Mouse (Mus musculus): Measurements from ENCODE around the gene Fat1. TPM values are rescaled to one million over a fixed set of nuclear protein-coding genes. Genes with fewer than 3 reads are reported as not detected.

Gene Fat1
- 0.63 and 1.4 TPM in 2 replicates for polyA plus RNA-seq (2012; ENCODE audit: insufficient read depth, insufficient read length, missing spikeins)

DNA sequence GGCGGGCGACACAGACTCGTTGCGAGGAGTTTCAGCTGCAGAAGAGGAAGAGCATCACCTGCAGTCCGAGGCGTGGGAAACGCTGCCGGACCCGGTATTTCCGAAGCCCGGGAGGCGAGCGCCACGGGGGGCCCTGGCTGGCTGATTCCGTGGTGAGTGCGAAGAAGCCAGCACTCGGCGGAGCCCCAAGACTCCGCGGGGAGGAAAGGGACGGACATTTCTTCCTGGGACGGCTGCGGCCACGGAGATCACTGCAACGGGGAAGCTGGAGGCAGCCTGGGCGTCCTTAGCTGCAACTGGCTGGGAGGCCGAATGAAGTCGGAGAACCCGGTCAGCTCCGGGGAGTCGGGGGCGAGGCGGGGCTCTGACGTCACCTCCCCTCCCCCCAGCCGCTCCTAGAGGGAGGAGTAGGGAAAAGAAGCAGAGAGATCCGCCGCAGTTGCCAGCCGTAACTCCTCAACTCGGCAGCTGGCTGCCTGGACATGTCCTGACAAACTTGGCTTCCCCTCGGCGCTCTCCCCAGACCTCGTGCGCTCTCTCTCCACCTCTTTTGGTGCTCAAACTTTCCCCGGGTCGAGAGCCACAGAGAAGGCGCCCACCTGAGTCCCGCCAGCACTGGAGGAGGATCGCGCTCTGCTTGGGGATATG lies at the start of gene Fat1:
Gene Fat1, plus strand, starts transcription at position 598 of the 648 bp plus-strand sequence.
- TF ChIP-seq CTCF (IDR thresholded peaks at IDR 0.05; ENCODE audit: low read depth, low read length) (no peak), POLR2A (IDR thresholded peaks at IDR 0.05; ENCODE audit: borderline replicate concordance, low read depth, low read length) (no peak)
- peak within 1 kb of the TSS; percentile 23 for H3K4me3 ChIP-seq (ENCODE audit: insufficient read depth, low read length)
- H3K27ac ChIP-seq (ENCODE audit: insufficient read depth, low read depth, low read length): no peak within 1 kb of the TSS
- no peaks in the 10 kb centered on the region for H3K4me1 ChIP-seq (ENCODE audit: control insufficient read depth, insufficient read depth, low read length)

DNA sequence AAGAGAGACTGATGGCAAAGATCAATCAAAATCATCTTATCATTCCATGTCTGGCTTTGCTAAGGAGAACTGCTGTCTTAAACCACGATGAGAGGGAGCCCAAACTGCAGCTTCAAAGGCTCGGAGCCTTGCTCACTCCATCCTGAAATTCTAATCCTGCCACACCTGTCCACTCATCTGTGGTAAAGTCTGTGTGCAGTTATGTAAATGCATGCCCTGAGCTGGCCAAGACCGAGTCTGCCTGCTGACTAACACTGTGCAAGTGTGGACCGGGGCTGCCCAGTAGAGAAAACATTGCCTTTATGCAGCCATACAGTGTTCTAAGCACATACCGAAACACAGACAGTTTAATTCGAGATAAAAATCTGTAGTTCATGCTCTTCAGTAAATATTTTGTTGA lies 40.6 kb upstream of the Fat1 start:
- Histone ChIP-seq H3K4me1 (ENCODE audit: control insufficient read depth, insufficient read depth, low read length) (no peaks in the 10 kb centered on the region), H3K27ac (ENCODE audit: insufficient read depth, low read depth, low read length) (no peak overlapping the region), H3K4me3 (ENCODE audit: insufficient read depth, low read length) (no peak overlapping the region)
- TF ChIP-seq CTCF (IDR thresholded peaks at IDR 0.05; ENCODE audit: low read depth, low read length): no peak
- no peak for TF ChIP-seq POLR2A (IDR thresholded peaks at IDR 0.05; ENCODE audit: borderline replicate concordance, low read depth, low read length)

- Histone ChIP-seq H3K4me3 (ENCODE audit: insufficient read depth, low read length) (no peak overlapping the region), H3K4me1 (ENCODE audit: control insufficient read depth, insufficient read depth, low read length) (no peaks in the 10 kb centered on the region), H3K27ac (ENCODE audit: insufficient read depth, low read depth, low read length) (no peak overlapping the region)
- TF ChIP-seq CTCF (IDR thresholded peaks at IDR 0.05; ENCODE audit: low read depth, low read length): no peak
- no peak for TF ChIP-seq POLR2A (IDR thresholded peaks at IDR 0.05; ENCODE audit: borderline replicate concordance, low read depth, low read length)
Observed at GRCm38 (mm10) chr8:44899575-44899991, 35.7 kb upstream of the Fat1 start.

GRCm38 (mm10) chr8:44911126-44911903 lies 23.9 kb upstream of the Fat1 start:
- TF ChIP-seq POLR2A (IDR thresholded peaks at IDR 0.05; ENCODE audit: borderline replicate concordance, low read depth, low read length) (no peak), CTCF (IDR thresholded peaks at IDR 0.05; ENCODE audit: low read depth, low read length) (no peak)
- Histone ChIP-seq H3K4me1 (ENCODE audit: control insufficient read depth, insufficient read depth, low read length) (no peaks in the 10 kb centered on the region), H3K4me3 (ENCODE audit: insufficient read depth, low read length) (no peak overlapping the region), H3K27ac (ENCODE audit: insufficient read depth, low read depth, low read length) (no peak overlapping the region)

DNA sequence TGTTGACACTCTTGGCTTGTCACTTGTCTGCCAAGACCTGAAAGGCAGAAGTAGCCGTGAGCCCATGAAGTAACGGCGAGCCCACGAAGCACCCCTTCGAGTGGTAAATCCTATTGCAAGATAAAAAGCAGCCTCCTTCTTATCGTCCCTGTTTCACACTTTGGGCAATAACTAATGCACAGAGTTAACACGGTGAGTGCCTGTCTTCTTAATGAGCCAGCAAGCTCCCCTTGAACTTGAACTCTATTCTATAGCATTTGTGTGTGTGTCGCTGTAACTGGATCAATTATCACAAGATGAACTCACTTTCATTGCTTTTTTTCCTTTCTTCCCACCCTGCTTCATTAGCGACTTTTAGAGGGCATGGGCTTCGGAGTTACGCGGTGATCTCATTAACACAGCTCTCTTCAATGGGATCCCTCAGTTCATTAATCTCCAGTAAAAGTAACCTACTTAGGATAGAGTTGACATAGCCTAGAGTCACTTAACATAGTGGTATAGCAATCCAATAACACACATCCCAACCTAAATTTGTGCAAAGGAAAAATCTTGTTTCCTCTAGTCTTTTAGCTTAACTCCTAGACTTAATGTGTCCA lies 15.7 kb upstream of the Fat1 start:
- TF ChIP-seq POLR2A (IDR thresholded peaks at IDR 0.05; ENCODE audit: borderline replicate concordance, low read depth, low read length) (no peak), CTCF (IDR thresholded peaks at IDR 0.05; ENCODE audit: low read depth, low read length) (no peak)

DNA sequence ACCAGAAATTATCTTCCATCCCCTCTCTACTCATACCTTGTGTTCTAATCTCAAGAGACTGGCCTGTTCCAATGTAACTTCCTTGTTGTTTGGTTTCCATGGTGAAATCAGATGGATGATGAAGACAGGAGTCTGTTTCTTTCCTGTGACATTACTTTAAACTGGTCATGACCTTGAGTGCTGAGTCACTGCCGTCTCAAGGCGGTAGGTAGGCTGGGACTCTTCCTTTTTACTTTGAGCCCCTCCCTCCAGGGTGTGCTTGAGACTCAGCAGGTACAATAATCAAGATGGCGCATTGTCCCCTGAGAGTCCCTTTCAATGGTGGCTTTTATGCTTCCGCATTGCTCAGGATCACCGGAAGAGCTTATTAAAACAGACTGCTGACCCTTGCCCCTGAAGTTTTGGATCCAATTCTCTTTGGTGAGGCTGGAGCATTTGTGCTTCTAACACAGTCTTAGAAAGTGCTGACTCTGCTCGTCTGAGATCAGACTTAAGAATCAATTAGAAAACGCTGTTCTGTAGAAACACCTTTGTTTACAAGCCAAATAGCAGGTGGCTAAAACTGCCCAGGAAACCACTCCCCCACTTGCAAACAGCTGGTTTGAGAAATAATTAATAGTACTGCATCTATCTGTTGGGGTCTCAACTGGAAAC lies 14.7 kb upstream of the Fat1 start:
- Histone ChIP-seq H3K4me1 (ENCODE audit: control insufficient read depth, insufficient read depth, low read length) (no peaks in the 10 kb centered on the region), H3K27ac (ENCODE audit: insufficient read depth, low read depth, low read length) (no peak overlapping the region), H3K4me3 (ENCODE audit: insufficient read depth, low read length) (no peak overlapping the region)
- TF ChIP-seq CTCF (IDR thresholded peaks at IDR 0.05; ENCODE audit: low read depth, low read length): no peak
- TF ChIP-seq POLR2A (IDR thresholded peaks at IDR 0.05; ENCODE audit: borderline replicate concordance, low read depth, low read length): no peak

More for the DNA sequence above, 15.7 kb upstream of the Fat1 start:
- no peaks in the 10 kb centered on the region for H3K4me1 ChIP-seq (ENCODE audit: control insufficient read depth, insufficient read depth, low read length)
- H3K27ac ChIP-seq (ENCODE audit: insufficient read depth, low read depth, low read length): no peak overlapping the region
- no peak overlapping the region for H3K4me3 ChIP-seq (ENCODE audit: insufficient read depth, low read length)

- TF ChIP-seq POLR2A (IDR thresholded peaks at IDR 0.05; ENCODE audit: borderline replicate concordance, low read depth, low read length): no peak
- no peak for TF ChIP-seq CTCF (IDR thresholded peaks at IDR 0.05; ENCODE audit: low read depth, low read length)
- Histone ChIP-seq H3K4me1 (ENCODE audit: control insufficient read depth, insufficient read depth, low read length) (no peaks in the 10 kb centered on the region), H3K4me3 (ENCODE audit: insufficient read depth, low read length) (no peak overlapping the region), H3K27ac (ENCODE audit: insufficient read depth, low read depth, low read length) (no peak overlapping the region)
Observed at GRCm38 (mm10) chr8:44924995-44925394, 10.3 kb upstream of the Fat1 start.

DNA sequence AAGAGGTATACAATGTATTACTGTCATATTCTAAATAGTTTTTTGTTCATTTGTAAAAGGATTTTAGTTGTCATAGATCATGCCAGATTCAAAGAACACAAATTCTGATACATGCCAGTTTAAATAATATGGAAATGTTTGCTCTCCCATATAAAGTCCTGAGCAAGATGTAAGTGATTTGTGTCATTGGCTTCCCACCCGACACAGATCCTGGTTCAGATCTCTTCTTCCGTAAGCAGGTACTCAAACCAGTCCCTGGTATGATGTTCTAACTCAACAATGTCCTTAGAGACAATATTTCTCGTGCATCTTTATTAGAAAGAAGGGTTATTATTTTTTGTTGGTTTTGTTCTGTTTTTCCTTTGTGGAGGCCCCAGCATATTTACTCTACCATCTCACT lies 5.2 kb upstream of the Fat1 start:
- Histone ChIP-seq H3K4me3 (ENCODE audit: insufficient read depth, low read length) (no peak overlapping the region), H3K27ac (ENCODE audit: insufficient read depth, low read depth, low read length) (no peak overlapping the region), H3K4me1 (ENCODE audit: control insufficient read depth, insufficient read depth, low read length) (no peaks in the 10 kb centered on the region)
- no peak for TF ChIP-seq CTCF (IDR thresholded peaks at IDR 0.05; ENCODE audit: low read depth, low read length)
- no peak for TF ChIP-seq POLR2A (IDR thresholded peaks at IDR 0.05; ENCODE audit: borderline replicate concordance, low read depth, low read length)

- TF ChIP-seq CTCF (IDR thresholded peaks at IDR 0.05; ENCODE audit: low read depth, low read length): no peak
- no peak for TF ChIP-seq POLR2A (IDR thresholded peaks at IDR 0.05; ENCODE audit: borderline replicate concordance, low read depth, low read length)
- no peak overlapping the region for H3K4me3 ChIP-seq (ENCODE audit: insufficient read depth, low read length)
- no peak overlapping the region for H3K27ac ChIP-seq (ENCODE audit: insufficient read depth, low read depth, low read length)
- no peaks in the 10 kb centered on the region for H3K4me1 ChIP-seq (ENCODE audit: control insufficient read depth, insufficient read depth, low read length)
Observed at GRCm38 (mm10) chr8:44932546-44933342, 2.5 kb upstream of the Fat1 start.
